ENCODE assay signal across 13 mouse cellular contexts in the genomic region with DNA sequence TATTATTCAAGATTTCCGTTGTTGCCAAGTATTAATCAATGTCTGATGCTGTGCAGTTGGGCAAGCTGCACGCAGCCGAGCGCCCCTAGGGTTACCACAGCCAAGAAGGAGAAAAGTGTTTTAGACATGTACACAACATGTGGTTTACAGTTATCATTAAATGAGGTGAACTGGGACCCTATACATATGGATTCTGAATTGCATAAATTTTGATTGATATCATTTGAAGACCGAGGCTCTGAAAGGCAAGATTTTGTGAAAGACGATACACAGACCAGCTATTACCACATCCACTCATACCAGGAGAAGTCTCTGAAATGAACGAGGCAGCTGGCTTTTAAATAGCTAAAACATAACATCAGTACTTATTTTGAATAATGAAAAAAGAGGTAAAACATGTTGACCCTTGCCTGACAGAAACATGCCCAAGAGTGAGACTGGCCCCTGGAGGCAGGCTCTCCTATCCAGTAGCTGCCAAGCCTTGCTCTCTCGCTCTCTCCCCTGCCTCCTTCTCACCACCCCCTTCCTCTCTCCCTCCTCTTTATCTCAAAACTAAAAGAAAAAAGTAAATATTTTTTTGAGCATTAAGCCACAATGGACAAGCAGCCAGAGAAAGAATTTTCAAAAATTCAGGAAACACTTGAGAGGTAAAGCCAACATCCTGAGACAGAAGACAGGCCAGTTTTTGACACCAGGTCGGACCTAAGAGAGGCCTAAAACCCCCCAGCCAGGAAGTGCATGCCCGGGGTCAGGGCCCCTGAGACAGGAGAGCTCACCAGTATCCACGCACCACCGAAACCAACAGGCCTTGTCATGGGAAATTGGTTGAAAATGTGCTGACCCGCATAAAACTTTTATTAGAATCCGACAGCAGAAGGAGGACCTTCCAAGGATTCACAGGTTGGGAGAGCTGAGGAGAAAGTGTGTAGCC.
DNase-seq lines count a peak whose midpoint lies in the region; ATAC-seq lines count a peak whose summit lies in the region.
"Had no signal": no experiment of that assay in that cellular context is flagged by ENCODE, and none has a peak within 500 bp of the region (broad histone marks: within the 10 kb centered on the region; RNA-seq: fewer than 3 reads in every experiment).

No protein-coding gene starts in this region.

- no peaks in the 10 kb centered on the region for H3K9me3 ChIP-seq in lung, embryonic 15.5 days
- no peaks in the 10 kb centered on the region for H3K9me3 ChIP-seq in hindbrain, embryonic 11.5 days (ENCODE audit: control insufficient read depth, low read length)
- no peaks in the 10 kb centered on the region for H3K9me3 ChIP-seq in midbrain, embryonic 14.5 days (ENCODE audit: control insufficient read depth, low read length)
- H3K9me3 ChIP-seq: neural tube, embryonic 12.5 days had no signal

- H3K9ac ChIP-seq in lung, embryonic 15.5 days, result no peak overlapping the region
- no peak overlapping the region for H3K9ac ChIP-seq in hindbrain, embryonic 11.5 days (ENCODE audit: low read depth, low read length)
- no peak overlapping the region for H3K9ac ChIP-seq in midbrain, embryonic 14.5 days (replicated peaks; ENCODE audit: low read length)
- H3K9ac ChIP-seq: neural tube, embryonic 12.5 days had no signal

- 0 out of 2 replicates have a peak overlapping the region, but pooled peaks have one; percentile 2 for H3K4me2 ChIP-seq in lung, embryonic 15.5 days
- no peak overlapping the region for H3K4me2 ChIP-seq in hindbrain, embryonic 11.5 days (replicated peaks; ENCODE audit: low read depth, low read length)
- no peak overlapping the region for H3K4me2 ChIP-seq in midbrain, embryonic 14.5 days (ENCODE audit: low read length)

- DNase-seq in heart, adult 18-20 months, result peak; percentile 10 to 20
- DNase-seq in heart, postnatal 4 days, result no peak
- DNase-seq in lung, postnatal 10 days, result no peak
- no peak for DNase-seq in hindbrain, embryonic 11.5 days (ENCODE audit: low spot score)
- no peak for DNase-seq in midbrain, embryonic 14.5 days
- DNase-seq in spleen, postnatal 36 days (ENCODE audit: low spot score in 2 of 2), result no peak
- no peak for DNase-seq in thymus, postnatal 25 days
- DNase-seq: cerebellum, postnatal 14 days; gastrocnemius, postnatal 10 days; kidney, adult 18-20 months had no signal

- no peak overlapping the region for H3K4me3 ChIP-seq in lung, embryonic 15.5 days
- H3K4me3 ChIP-seq in hindbrain, embryonic 11.5 days (ENCODE audit: low read depth, low read length), result no peak overlapping the region
- no peak overlapping the region for H3K4me3 ChIP-seq in midbrain, embryonic 14.5 days (replicated peaks; ENCODE audit: low read depth, low read length)
- H3K4me3 ChIP-seq: neural tube, embryonic 12.5 days had no signal

- H3K36me3 ChIP-seq in lung, embryonic 15.5 days, result no peaks in the 10 kb centered on the region
- no peaks in the 10 kb centered on the region for H3K36me3 ChIP-seq in hindbrain, embryonic 11.5 days (ENCODE audit: control insufficient read depth, insufficient read depth, low read length)
- no peaks in the 10 kb centered on the region for H3K36me3 ChIP-seq in midbrain, embryonic 14.5 days (ENCODE audit: control insufficient read depth, insufficient read depth, low read length)
- H3K36me3 ChIP-seq: neural tube, embryonic 12.5 days had no signal

- ATAC-seq in lung, embryonic 15.5 days (ENCODE audit: borderline replicate concordance, extremely low read depth, low FRiP score, low TSS enrichment), result peak; percentile 83
- no peak for ATAC-seq in hindbrain, embryonic 11.5 days (ENCODE audit: low FRiP score)
- no peak for ATAC-seq in midbrain, embryonic 14.5 days (ENCODE audit: low FRiP score, low TSS enrichment)

- H3K27ac ChIP-seq in lung, embryonic 15.5 days, result peak overlapping the region; percentile 59
- H3K27ac ChIP-seq in hindbrain, embryonic 11.5 days (ENCODE audit: low read depth, low read length), result peak overlapping the region; percentile 37; the same call in 1 of the 2 replicates
- H3K27ac ChIP-seq in midbrain, embryonic 14.5 days (replicated peaks; ENCODE audit: low read depth, low read length), result peak overlapping the region; percentile 52; the same call in 1 of the 2 replicates
- H3K27ac ChIP-seq: macrophage; neural tube, embryonic 12.5 days had no signal

- peaks cover 12% of the 10 kb centered on the region; the same call in 1 of the 2 replicates for H3K27me3 ChIP-seq in lung, embryonic 15.5 days
- no peaks in the 10 kb centered on the region for H3K27me3 ChIP-seq in hindbrain, embryonic 11.5 days (ENCODE audit: control insufficient read depth, insufficient read depth, low read length)
- H3K27me3 ChIP-seq in midbrain, embryonic 14.5 days (ENCODE audit: control insufficient read depth, insufficient read depth, low read length), result no peaks in the 10 kb centered on the region
- H3K27me3 ChIP-seq: neural tube, embryonic 12.5 days had no signal

- 29% methylated on average over 14 of the region's 14 CpGs for WGBS in lung, embryonic 15.5 days
- WGBS in hindbrain, embryonic 11.5 days, result 54% methylated on average over 14 of the region's 14 CpGs
- WGBS in midbrain, embryonic 14.5 days, result 61% methylated on average over 14 of the region's 14 CpGs

- peaks cover 37% of the 10 kb centered on the region for H3K4me1 ChIP-seq in lung, embryonic 15.5 days
- H3K4me1 ChIP-seq in hindbrain, embryonic 11.5 days (replicated peaks; ENCODE audit: control insufficient read depth, insufficient read depth, low read length), result peaks cover 8% of the 10 kb centered on the region; the same call in 1 of the 2 replicates
- peaks cover 14% of the 10 kb centered on the region for H3K4me1 ChIP-seq in midbrain, embryonic 14.5 days (ENCODE audit: control insufficient read depth, insufficient read depth, low read length)

Comparison
In these comparisons a context has a peak if more than half of its experiments do, and no peak if none do; other contexts are left out.
1. DNase-seq: peak in heart, adult 18-20 months (2 of 2); none in heart, postnatal 4 days (single experiment), lung, postnatal 10 days (single experiment), hindbrain, embryonic 11.5 days (single experiment), midbrain, embryonic 14.5 days (single experiment), spleen, postnatal 36 days (0 of 2) and thymus, postnatal 25 days (single experiment).
2. Peak in every context shown above with its lines, with median percentiles within 50 percentile points of each other: H3K27ac ChIP-seq.